Mouse (Mus musculus) liver, embryonic 14 days (tissue): Measurements from ENCODE around the gene Pklr. TPM values are rescaled to one million over a fixed set of nuclear protein-coding genes. Genes with fewer than 3 reads are reported as not detected.

Source experiments
- polyA plus RNA-seq: library from polyadenylated mRNA; depleted of rRNA; stranded (reverse); fragments of >200 nt; gene quantifications from 2 replicates; pipeline ENCODE4 v1.2.3, GENCODE M21; 2012; rRNA removed

Pklr gene
- 123 and 144 TPM in 2 replicates for polyA plus RNA-seq

DNA sequence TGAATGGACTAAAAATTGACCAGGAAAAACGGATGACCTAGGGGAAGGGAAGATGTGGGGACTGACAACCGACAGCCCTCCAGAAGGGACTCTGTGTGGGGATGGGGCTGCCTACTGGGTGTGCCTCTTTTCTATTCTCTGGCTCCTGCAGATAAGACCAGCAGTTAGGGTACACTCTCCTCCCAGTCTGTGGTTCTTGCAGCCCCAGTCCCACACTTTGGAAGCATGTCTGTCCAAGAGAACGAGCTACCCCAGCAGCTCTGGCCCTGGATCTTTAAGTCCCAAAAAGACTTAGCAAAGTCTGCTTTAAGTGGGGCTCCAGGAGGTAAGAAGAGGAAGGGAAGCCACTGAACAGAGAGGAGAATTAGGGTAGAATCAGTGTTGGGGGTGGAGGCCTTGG is at the start of gene Pklr:
Gene Pklr, plus strand, starts transcription at position 185 of the 400 bp plus-strand sequence.

DNA sequence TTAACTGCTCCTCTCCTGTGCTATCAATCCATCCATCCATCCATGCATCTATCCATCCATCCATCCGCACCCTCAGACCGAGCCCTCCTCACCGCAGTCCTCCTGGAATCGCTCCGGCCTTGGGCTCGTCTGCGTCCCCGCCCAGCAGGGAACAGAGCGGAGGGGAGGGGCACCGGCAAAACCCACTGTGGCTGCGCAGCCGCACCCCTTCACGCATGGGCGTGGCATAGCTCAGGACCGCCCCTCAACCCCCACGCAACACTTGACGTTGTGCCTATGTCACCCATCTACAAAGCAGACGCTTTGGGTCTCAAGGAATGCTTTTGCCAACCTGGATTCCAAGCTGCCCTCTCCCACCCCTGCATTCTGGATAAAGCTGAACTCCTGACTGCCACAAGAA is 42.8 kb upstream of the Pklr start, which contains the start of gene Rusc1:
Gene Rusc1, minus strand, starts transcription at position 137 of the 400 bp plus-strand sequence.

DNA sequence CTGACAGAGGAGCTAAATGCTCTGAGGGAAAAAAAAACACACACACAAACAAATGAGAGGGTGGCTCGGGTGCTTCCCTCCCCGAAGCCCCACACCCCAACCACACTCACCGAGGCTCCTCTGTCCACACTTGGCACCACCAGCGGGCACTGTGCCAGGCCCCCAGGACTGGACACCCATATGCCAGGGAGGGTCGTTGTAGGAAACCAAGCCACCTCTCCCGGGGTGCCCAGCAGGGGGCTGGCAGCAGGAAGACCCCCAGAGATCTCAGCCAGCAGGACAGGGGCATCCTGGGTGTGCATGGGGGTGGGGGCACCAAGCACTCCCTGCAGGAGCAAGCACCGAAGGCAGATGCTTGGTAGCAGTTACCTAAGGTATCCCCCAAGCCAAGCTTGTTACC is 35.1 kb upstream of the Pklr start, which contains the start of gene Gm43738:
Gene Gm43738, minus strand, starts transcription at position 289 of the 400 bp plus-strand sequence.

DNA sequence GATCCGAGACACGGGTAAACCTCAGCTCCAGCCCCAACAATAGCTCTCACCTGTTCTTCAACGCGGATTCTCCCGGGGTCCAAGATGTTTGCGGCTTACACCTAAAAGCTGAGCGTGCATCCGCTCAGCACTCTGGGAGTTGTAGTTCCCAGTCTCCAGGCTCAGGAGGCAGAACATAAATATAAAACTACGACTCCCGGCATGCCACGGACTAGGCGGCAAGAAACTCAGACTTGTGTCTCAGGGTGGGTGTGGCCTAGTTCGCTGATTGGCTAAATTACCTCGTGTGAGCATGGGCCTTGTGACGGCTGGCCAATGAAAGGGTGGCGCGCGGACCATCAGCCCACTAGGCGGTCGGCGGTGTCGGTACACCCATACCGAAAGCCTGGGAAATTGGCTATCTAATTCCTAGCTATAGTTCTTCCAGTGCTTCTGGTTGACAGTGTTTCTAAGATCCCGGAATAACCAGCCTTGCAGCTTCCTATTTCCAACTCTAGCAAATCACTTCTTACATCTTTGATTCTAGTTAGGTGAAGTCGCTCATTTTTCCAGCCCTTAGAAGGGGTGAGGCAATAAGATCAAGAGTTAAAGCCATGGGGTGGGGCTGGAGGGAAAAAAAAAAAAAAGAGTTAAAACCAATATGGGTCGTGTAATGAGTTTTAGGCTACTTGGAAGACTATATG is 34.0 kb upstream of the Pklr start, which contains the start of gene Fdps:
Gene Fdps, minus strand, starts transcription at position 148 of the 683 bp plus-strand sequence.

DNA sequence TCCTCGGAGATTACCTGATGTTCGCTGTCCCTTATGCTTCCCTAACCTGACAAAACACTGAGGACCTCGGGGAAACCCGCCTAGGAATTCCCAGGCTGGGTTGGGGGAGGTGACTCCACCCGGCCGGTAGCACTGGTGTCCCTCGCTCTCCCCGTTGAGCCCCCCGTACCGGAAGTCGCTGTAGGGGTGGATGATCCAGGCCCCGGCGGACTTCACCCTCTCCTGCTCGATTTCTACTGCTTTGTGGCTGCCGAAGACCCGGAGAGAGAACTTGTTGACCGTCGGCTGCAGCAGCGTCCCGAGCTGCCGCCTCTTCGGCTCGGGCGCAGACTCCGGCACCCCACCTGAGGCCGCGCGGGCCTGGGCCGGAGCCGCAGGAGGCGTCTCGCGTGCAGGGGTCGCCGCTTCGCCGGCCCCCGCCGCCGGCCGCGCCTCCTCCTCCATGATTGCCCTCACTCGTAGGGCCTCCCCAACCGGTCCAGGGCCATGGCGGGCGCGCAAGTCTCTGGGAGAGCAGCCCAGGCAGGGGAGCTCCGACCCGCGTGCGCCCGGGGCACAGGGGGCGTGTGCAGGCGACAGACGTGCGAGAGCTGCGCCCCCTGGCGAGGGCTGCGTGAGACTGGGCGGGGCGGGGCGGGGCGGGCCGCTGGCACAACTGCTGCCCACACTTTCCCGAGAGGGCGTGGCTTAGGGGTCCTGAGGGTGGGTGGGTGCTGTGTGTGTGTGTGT is 23.8 kb downstream of the Pklr start, which contains the start of gene Hcn3:
Gene Hcn3, minus strand, starts transcription at position 581 of the 729 bp plus-strand sequence.

DNA sequence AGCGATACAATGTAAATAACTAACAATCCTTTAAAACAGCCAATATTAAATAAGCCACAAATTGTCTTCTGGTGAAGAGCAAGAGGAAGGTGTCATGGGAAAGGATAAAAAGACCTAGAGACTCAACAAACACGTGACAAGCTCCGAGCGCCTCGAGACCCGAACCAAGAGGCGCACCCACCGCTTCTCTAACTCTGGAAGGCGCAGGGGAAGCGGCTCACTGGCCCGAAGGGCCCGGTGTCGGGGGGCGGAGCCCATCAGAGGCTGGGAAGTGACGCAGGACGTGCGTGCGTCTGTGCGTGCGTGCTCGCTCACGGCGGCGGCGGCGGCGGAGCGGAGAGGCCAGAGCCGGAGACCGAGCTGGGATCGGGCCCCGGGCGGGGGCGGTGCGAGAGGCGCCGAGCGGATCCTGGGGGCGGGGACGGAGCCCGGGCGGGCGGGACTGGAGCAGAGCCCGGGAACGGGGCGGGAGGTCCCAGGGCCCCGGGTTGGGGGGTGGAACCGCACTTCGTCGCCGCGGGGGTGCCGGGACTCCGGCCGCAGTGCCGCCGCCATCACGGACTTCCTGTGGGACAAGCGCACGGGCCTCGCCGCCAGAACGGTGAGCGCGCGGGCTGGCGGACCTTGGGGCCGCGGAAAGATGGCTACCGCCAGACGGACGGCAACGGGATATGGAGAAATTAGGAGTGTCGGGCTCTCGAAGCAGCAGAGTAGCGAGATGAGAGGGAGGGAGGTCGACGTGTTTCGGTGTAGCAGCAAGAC is 28.7 kb downstream of the Pklr start, which contains the start of gene Clk2:
Gene Clk2, plus strand, starts transcription at position 290 of the 762 bp plus-strand sequence.

DNA sequence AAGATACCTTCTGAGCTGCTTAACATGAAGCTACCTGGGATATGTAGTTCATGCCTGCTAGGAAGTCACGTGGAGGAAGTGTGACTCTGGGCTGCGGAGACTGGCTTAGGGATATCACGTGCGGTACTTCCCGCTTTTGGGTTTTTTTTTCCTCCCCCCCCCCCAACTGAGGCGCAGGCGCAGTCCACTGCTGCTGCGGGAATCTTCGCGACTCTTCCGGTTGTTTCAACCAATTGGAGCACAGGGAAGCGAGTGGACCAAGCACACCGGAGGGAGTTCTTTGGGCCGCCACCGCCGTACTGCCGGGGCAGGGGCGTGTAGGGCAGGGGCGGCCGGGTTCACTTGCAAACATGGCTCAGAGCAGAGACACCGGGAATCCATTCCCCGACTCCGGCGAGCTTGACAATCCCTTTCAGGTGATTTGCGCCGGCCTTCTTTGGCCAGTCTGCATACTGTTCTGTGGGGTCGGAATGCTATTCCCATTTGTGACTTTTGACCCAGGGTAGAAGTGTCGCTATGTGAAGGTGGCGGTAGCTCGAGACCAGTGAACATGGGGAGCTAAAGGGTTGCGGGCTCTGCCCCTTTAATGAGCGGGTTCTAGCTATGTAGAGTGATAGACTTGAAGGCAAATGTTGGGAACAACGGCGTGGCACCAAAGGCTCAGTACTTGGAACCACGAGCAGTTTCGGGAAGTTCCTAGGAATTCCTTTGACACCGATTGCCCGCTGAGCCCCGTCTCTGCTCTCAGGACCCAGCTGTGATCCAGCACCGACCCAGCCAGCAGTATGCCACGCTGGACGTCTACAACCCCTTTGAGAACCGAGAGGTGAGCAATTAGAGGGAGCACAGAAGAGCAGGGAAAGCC is 41.5 kb downstream of the Pklr start, which contains the start of gene Scamp3:
Gene Scamp3, plus strand, starts transcription at position 232 of the 865 bp plus-strand sequence.

DNA sequence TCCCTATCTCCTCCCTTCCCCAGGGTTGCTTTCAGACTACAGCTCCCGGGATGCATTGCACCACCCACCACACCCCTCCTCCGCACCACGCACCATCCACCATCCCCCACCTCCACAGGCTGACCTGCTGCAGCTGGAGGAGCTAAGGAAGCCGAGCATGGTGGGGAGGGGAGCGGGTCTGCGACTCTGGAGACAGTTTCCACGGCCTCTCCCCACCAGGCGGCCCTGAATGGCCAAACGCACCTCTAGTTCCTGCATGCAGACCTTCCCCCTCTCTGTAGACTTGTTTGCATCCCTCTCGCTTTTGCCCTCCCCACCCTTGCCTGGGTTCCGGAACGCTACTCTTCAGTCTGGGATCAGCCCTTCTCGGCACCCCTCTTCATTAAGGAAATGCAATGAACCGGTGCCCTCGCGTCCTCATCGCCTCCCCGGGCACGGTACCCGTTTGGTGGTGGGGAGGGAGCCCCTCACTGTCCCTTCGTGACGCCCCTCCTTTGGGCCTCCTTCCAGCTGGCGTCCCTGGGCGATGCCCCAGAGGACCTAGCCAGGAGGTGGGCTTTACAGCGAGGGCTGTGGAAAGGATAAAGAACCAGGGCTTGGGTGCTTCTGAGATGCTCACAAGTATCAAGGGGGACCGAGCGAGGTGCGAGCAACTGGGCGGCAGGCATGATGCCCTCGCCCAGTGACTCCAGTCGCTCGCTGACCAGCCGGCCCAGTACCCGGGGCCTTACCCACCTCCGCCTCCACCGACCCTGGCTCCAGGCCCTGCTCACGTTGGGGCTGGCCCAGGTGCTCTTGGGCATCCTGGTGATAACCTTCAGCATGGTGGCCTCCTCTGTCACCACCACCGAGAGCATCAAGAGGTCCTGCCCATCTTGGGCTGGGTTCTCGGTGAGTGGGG is 47.4 kb downstream of the Pklr start, which contains the start of gene Fam189b:
Gene Fam189b, plus strand, starts transcription at position 86 of the 901 bp plus-strand sequence.

Other genes starting within 250 kb of the Pklr start
- gene Msto1, start 222.1 kb upstream of the Pklr start, polyA plus RNA-seq, result 9.5 and 10.7 TPM in 2 replicates
- 3.1 and 3.6 TPM in 2 replicates for gene Ash1l, start 185.5 kb upstream of the Pklr start, polyA plus RNA-seq
- 58.5 and 61.9 TPM in 2 replicates for gene Dap3, start 185.0 kb upstream of the Pklr start, polyA plus RNA-seq
- 4.5 and 5.2 TPM in 2 replicates for gene Rusc1, start 42.8 kb upstream of the Pklr start, polyA plus RNA-seq
- not detected in 2 replicates for gene Gm43738, start 35.0 kb upstream of the Pklr start, polyA plus RNA-seq
- gene Fdps, start 34.2 kb upstream of the Pklr start, polyA plus RNA-seq, result 120 and 142 TPM in 2 replicates
- 0.23 and 0.28 TPM in 2 replicates for gene Hcn3, start 24.1 kb downstream of the Pklr start, polyA plus RNA-seq
- 26.2 and 28.4 TPM in 2 replicates for gene Clk2, start 28.7 kb downstream of the Pklr start, polyA plus RNA-seq
- gene Scamp3, start 41.3 kb downstream of the Pklr start, polyA plus RNA-seq, result 31.9 and 35.9 TPM in 2 replicates
- gene Fam189b, start 47.0 kb downstream of the Pklr start, polyA plus RNA-seq, result 3.6 and 3.7 TPM in 2 replicates
- gene Gba, start 66.8 kb downstream of the Pklr start, polyA plus RNA-seq, result 14.6 and 18.2 TPM in 2 replicates
- gene Thbs3, start 79.0 kb downstream of the Pklr start, polyA plus RNA-seq, result 1.1 and 3.1 TPM in 2 replicates
- 71.4 and 87.2 TPM in 2 replicates for gene Mtx1, start 90.9 kb downstream of the Pklr start, polyA plus RNA-seq
- gene Muc1, start 92.9 kb downstream of the Pklr start, polyA plus RNA-seq, result 0.08 and 0.14 TPM in 2 replicates
- 23.3 and 25.5 TPM in 2 replicates for gene Krtcap2, start 109.8 kb downstream of the Pklr start, polyA plus RNA-seq
- 0.19 and 0.23 TPM in 2 replicates for gene Trim46, start 110.2 kb downstream of the Pklr start, polyA plus RNA-seq
- gene Dpm3, start 123.2 kb downstream of the Pklr start, polyA plus RNA-seq, result 82.7 and 87.0 TPM in 2 replicates
- 14.5 and 16.6 TPM in 2 replicates for gene Slc50a1, start 134.4 kb downstream of the Pklr start, polyA plus RNA-seq
- 3.6 and 3.7 TPM in 2 replicates for gene Efna1, start 145.0 kb downstream of the Pklr start, polyA plus RNA-seq
- gene Efna3, start 186.8 kb downstream of the Pklr start, polyA plus RNA-seq, result 0.03 and 0.15 TPM in 2 replicates
- gene Efna4, start 201.9 kb downstream of the Pklr start, polyA plus RNA-seq, result 0.82 and 0.97 TPM in 2 replicates
- 5.7 and 6.1 TPM in 2 replicates for gene Adam15, start 213.9 kb downstream of the Pklr start, polyA plus RNA-seq
- 0.03 and 0.06 TPM in 2 replicates for gene Dcst2, start 225.8 kb downstream of the Pklr start, polyA plus RNA-seq
- 0.01 TPM in 1 of 2 replicates, not detected in the other for gene Dcst1, start 229.1 kb downstream of the Pklr start, polyA plus RNA-seq